Mouse (Mus musculus) testis, adult 2 months (tissue): ENCODE results near the gene Angptl7.

Experiments
- CTCF ChIP-seq: fragments of 200-500 bp; IDR thresholded peaks from 2 replicates; pipeline ENCODE4 v1.5.1; 2012; ENCODE audit warnings: low read depth, mild to moderate bottlenecking, inconsistent platforms, low read length, moderate library complexity; ENCODE audit not compliant: control insufficient read depth, insufficient read depth, insufficient replicate concordance
- POLR2A ChIP-seq: fragments of 200-500 bp; IDR thresholded peaks from 2 replicates; pipeline ENCODE4 v1.6.1; 2012; ENCODE audit warnings: low read depth, mild to moderate bottlenecking, inconsistent platforms, low read length, moderate library complexity; ENCODE audit not compliant: control insufficient read depth

- TF ChIP-seq POLR2A (no peak), CTCF (no peak)
Measured at GRCm38 (mm10) chr4:148507585-148507984, 7.3 kb upstream of the Angptl7 start.
